Mouse (Mus musculus) hindbrain, embryonic 10.5 days (tissue): ENCODE data around the gene Ptprg. TPM values are rescaled to one million over a fixed set of nuclear protein-coding genes. Genes with fewer than 3 reads are reported as not detected.
"Not testable (repeated sequence)": the region's sequence is repeated elsewhere in the genome, so short reads cannot be mapped to it uniquely, and the experiment has no call there.

Source experiments
- DNase-seq: peaks from one replicate; pipeline ENCODE4 v3.0.0-alpha.2; 2017; ENCODE audit warnings: low spot score
- H3K27ac ChIP-seq: fragments of 300-500 bp; sonication (generic); 2 replicates; pipeline ENCODE4 v1.5.1; 2016; ENCODE audit warnings: mild to moderate bottlenecking, moderate library complexity
- H3K27me3 ChIP-seq: fragments of 300-500 bp; sonication (generic); 2 replicates; pipeline ENCODE4 v1.6.1; 2016; ENCODE audit warnings: mild to moderate bottlenecking; ENCODE audit not compliant: poor library complexity, insufficient read depth, severe bottlenecking
- H3K36me3 ChIP-seq: fragments of 300-500 bp; sonication (generic); 2 replicates; pipeline ENCODE4 v1.6.1; 2016; ENCODE audit warnings: mild to moderate bottlenecking, moderate library complexity
- H3K4me1 ChIP-seq: fragments of 300-500 bp; sonication (generic); replicated peaks from 2 replicates; pipeline ENCODE4 v1.6.1; 2016; ENCODE audit warnings: mild to moderate bottlenecking
- H3K4me3 ChIP-seq: fragments of 300-500 bp; sonication (generic); 2 replicates; pipeline ENCODE4 v1.5.1; 2016; ENCODE audit warnings: mild to moderate bottlenecking, moderate library complexity
- H3K9me3 ChIP-seq: fragments of 300-500 bp; sonication (generic); 2 replicates; pipeline ENCODE4 v1.6.1; 2016; ENCODE audit warnings: mild to moderate bottlenecking, moderate library complexity
- WGBS: fragments of 180-500 bp; shearing (Covaris S2); methylation state at CpG from one replicate; pipeline ENCODE4 v1.1.7; 2016; 5-methylcytosine and 5-hydroxymethylcytosine counted together
- polyA plus RNA-seq: library from polyadenylated mRNA; unstranded; fragments of >200 nt; fragmentation: Nextera tagmentation; extraction: Ambion mirVana; gene quantifications from 2 replicates; pipeline ENCODE4 v1.2.1, GENCODE M21; 2016

The Ptprg gene
- polyA plus RNA-seq, 1 experiment from 2014 or later, result 48.9 TPM

GRCm38 (mm10) chr14:12284141-12284912 lies 731.0 kb downstream of the Ptprg start, which contains the start of gene 3830406C13Rik:
Gene 3830406C13Rik (plus strand): TSS chr14:12284173.
- WGBS, result 2% methylated on average over 48 of the region's 48 CpGs
- H3K27me3 ChIP-seq, result peaks cover 10% of the 10 kb centered on the region; the same call in 1 of the 2 replicates
- H3K4me3 ChIP-seq, result peak within 1 kb of the TSS; percentile 79
- peak within 1 kb of the TSS; percentile 94 for H3K27ac ChIP-seq
- H3K36me3 ChIP-seq, result no peaks in the 10 kb centered on the region
- peak; percentile 90 for DNase-seq
- no peaks in the 10 kb centered on the region for H3K9me3 ChIP-seq
- peaks cover 4% of the 10 kb centered on the region for H3K4me1 ChIP-seq

- H3K27ac ChIP-seq, H3K27me3 ChIP-seq, H3K4me1 ChIP-seq, DNase-seq, H3K9me3 ChIP-seq, H3K36me3 ChIP-seq, H3K4me3 ChIP-seq: not testable (repeated sequence)
Measured at GRCm38 (mm10) chr14:12289747-12290146, 736.4 kb downstream of the Ptprg start.

Other genes starting within 250 kb of the Ptprg start
- 2.2 TPM in 2 replicates for gene Gm3839, start 196.8 kb upstream of the Ptprg start, polyA plus RNA-seq